Mouse (Mus musculus): Measurements from ENCODE around the gene Vps16.

Vps16 gene

DNA sequence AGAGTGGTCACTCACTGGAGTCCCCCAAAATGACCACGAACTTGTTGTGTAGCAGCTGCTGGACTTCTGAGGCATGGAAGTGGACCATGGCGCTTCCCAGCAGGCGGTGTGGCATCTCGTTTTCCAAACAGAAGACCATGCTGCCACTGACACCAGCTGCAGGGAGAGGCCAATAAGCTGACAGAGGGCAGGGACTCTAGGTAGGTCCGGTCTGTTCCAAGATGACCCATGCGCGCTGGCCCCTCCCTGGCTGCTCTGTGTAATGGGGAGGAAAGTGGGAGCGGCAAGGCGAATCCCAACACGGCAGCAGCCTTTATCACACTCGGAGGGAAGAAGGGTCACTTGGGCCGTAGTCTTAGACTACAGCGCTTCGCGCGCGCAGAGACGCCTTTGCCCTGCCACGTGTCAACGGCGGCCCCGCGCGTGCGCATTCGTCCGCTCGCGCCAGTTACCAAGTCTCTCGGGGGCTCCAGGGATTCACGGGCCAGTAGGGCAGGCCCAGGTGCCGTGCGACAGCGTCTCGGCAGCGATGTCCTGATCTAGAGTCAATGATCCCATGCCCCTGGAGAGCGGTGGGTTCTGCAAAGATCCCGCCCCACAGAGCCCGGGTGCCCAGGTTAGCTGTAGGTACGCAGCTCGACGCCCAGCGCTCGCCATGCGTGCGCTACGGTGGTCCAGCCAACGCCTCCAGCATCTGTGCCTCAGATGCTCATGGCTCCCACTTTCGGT, 578 bp upstream of the Vps16 start:
- peak; percentile 80 for DNase-seq

GRCm38 (mm10) chr2:130425112-130425511, 973 bp downstream of the Vps16 start:
- DNase-seq = no peak

DNA sequence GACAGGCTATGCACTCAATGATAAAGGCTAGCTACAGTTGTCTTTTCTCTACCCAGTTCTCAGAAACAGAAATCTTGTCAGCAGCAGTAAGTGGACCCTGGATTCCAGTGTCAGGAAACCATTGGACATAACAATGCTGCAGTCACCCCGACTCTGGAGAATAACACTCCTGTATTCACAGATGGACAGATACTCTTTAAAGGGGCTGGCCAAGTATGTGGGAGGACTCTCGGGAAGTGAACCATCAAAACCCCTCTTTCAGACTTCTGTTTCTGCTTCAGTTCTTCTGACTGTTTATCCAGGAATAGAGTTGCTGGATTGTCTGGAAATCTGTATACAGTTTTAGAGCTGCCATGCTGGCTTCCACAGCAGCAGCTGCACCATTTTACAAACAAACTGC, 5.7 kb downstream of the Vps16 start:
- no peak for DNase-seq

DNA sequence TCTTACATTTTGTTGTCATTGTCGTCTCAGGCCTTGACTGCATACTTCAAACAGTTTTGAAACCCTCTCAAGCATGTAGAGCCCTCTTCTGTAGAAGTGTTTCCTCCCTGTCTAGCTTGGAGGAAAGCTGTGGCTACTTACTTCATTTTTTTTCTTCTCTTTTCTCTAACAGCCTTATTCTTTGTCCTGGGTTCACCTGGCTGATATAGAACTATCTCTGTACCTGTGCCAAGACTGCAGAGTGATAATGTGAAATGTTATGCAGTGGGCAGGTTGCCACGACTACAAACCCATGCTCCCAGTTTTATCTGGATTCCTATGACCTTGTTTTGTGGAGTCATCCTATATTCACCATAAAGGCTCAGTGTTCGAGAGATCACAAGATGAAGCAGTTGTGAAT, 6.3 kb downstream of the Vps16 start:
- no peak for DNase-seq

DNA sequence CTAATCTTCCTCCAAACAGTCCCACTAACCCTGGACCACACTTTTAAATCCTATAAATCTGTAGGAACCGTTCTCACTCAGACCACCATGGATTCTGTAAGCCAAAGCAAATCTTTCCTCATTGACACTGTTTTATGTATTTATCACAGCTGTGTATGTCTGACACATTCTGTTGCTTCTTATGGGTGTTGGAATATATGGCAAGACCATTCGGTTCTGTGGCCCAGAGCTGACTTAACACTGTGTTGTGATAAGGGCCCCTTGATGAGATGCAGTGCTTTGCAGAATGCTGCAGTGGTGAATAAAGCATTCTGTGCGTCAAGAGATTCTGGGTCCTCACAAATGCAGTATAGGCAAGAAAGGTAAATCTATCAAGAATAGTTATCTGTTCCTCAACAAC, 8.0 kb downstream of the Vps16 start:
- DNase-seq = no peak

DNA sequence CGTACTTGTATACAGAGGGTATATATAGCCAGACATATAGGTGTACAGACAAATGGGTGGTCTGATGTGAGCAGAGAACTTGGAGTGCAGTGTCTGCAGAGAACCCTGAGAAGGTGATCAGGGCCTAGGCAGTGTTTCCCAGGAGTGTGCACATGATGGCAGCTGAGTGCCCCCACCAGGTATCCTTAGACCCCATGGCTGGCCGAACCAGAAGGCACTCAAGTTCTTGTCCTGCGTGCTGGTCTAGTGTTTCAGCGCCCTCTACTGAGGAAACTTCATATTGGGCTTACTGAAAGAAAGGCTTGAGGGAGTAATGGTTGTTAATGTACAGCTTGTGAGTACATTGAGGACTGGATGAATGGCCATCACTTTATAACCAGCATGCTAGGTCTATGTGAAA, 9.0 kb downstream of the Vps16 start:
- DNase-seq = no peak

DNA sequence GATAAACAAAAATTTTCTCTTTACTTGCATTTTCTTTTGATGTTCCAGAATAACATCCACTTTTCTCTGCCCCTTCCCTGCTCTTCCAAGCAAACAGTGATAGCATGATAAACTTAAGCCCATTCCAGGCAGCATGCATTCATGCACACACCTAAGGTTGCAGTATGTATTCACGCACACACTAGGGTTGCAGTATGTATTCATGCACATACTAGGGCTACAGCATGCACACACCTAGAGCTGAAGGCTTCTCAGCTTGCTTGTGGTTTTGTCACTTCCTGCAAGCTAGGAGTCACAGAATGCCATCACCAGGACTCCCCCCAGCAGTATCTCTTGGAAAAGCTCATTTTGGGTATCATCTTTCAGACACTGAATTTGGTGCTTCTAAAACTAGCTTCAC, 12.6 kb downstream of the Vps16 start:
- no peak for DNase-seq

- DNase-seq = no peak
These were observed 14.7 kb downstream of the Vps16 start for GRCm38 (mm10) chr2:130438861-130439260.

DNA sequence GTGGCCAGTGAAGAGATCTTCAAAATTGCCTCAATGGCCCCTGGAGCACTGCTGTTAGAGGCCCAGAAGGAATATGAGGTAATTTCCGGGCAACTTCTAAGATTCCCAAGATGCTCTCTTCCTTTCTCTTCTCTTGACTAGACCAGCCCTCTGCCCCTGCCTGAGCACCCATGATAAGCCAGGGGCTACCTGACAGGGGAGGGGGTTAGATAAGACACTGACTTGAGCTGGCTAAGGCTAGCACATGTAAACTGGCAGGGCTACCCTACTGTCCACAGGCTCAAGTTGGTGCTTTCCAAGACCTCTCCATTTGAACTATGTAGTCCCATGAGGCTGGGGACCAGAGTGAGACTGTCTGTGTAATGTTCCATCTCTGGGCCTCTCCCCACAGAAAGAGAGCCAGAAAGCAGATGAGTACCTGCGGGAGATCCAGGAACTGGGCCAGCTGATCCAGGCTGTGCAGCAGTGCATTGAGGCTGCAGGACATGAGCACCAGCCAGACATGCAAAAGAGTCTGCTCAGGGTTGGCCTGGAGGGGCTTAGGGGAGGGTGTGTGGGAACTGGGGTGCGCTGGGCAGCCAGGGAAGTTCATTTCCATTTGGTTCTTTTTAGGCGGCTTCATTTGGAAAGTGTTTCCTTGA, 15.8 kb downstream of the Vps16 start:
- DNase-seq = no peak

GRCm38 (mm10) chr2:130442162-130442561, 18.0 kb downstream of the Vps16 start:
- DNase-seq = no peak

DNA sequence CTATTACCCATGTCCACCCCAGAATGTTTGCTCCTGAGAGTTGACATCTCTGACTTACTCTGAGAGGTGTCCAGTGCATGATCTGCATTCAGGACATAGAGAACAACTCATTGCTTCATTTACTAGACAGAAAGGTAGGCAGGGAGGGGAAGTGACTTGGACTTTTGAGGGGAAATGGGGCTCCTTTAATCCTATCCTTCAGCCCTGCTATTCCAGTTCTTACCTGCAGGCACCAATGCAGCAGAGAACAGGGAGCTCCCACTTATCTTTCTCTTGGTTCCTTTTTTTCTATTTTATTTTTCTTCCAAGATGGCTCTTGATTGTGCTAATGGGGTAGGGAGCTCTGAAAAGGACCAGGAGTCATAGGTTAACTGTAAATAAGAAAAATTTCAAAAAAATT, 24.3 kb downstream of the Vps16 start:
- DNase-seq = no peak

DNA sequence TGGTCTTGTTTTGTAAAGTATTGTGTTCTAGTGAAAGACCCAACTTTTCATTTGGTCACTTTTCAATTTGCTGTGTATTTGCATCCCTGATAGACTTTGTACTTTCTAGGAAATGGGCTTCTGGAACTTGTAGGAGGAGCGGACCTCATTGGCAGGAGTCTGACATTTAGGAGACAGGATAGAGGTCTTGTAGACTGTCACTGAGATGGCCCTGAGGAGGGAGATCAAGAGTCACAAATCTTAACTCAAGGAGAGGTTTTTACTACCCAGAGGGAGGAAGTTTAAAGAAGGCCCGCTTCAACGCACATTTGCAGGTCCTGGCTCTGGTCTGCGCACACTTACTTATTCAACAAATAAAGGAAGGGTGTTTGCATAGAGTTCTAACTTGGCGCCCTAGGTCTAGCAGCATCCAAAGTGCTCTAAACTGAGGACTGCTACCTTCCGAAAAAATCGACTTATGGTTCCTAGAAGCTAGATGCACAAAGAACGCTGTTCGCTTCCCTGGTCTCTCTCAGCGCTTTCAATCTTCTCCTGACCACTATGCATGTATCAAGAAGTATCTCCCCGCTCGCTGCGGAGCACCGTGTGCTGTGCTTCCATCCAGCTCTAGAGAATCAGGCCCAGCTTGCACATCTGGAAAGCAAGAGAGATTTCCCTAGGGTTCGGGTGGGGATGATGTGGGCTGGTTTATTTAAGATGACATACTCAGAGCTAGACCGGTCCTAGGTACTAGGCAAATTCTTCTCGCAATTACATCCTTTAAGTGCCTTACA, 25.1 kb downstream of the Vps16 start:
- DNase-seq = no peak

DNA sequence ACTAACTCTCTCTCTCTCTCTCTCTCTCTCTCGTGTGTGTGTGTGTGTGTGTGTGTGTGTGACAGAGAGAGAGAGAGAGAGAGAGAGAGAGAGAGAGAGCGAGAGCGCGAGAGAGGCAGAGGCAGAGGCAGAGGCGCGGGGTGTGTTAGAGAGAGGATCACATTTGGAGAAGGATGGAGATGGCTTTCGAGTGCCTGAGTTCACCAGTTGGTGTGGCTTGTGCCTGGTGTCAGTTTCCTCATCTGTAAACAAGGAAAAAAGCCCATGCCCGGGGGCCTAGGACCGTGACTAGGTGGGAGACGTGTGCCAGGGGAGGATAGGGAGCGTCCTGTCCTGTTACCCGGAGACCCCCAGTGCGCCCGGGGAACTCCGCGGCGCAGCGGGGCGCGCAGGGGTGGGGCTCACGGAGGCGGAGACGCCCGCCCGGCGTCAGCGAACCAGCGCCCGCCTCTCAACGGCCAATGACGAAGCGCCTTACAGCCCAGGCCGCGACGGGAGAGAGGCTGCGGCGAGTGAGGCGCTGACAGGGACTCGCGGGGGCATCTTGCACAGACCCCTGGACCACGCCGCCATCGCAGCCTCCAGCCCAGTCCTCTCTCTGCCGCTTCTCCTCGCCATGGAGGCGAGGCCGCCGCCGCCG, 25.8 kb downstream of the Vps16 start, which contains the start of gene Ptpra:
Gene Ptpra, plus strand, starts transcription at position 485 of the 640 bp plus-strand sequence.
- DNase-seq = peak; percentile 87

DNA sequence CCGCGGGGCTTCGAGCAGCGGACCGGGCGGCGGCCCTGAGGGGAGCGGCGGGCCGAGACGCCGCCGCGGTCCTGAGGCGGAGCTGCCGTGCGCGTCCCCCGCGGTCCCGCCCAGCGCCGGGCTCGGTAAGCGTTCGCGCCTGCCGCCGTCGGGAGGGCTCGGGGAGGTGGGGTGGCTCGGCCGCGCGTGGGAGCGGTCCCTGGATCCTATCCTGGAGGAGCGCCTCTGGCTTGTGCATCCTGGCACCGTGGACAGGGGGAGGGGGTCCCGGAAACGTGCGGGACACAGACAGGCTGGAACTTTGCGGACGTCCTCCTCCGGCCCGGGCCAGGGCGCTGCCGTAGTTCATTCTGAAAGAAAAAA, 26.3 kb downstream of the Vps16 start:
- peak; percentile 69 for DNase-seq

- DNase-seq = no peak
These were observed 27.1 kb downstream of the Vps16 start for GRCm38 (mm10) chr2:130451086-130451726.

GRCm38 (mm10) chr2:130451727-130452090, 27.6 kb downstream of the Vps16 start:
- DNase-seq = no peak

DNA sequence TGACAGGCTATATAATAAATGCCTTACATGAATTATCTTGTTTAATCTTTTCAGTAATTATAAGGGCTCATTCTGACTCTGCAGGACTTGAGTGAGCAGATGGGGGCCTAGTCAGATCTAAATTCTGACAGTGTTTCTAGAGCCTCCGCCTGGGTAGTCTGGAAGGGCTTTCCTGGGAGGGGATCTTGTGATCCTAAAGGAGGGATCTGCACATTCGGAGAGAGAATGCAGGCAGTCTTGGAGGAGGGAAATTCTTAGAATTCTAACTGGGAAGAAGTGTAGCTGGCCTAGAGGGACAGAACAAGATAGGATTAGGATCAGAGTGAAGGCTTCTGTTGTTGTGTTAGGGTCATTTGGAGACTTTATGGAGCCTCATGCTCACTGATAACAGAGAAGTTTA, 28.1 kb downstream of the Vps16 start:
- no peak for DNase-seq

DNA sequence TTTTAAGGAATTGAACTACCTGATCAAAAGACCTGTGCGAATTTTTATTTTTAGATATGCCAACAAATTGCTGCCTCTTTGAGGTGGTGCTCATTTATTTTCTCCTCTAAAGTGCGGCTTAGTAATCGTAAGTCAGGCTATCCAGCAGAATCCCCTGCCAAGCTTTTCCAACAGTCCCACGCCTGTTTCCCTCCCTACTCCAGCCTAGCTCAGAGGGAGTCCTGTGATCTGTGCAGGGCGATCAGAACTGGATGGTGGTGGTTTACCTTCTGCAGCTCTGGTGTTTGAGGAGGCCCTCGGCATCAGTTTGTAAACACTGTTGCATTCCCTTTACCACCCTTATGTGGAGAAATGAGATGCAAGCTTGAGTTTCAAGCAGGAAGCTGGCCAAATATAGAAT, 29.3 kb downstream of the Vps16 start:
- DNase-seq = no peak

- DNase-seq = peak; percentile 52
These were observed 30.7 kb downstream of the Vps16 start for GRCm38 (mm10) chr2:130454748-130455370.

DNA sequence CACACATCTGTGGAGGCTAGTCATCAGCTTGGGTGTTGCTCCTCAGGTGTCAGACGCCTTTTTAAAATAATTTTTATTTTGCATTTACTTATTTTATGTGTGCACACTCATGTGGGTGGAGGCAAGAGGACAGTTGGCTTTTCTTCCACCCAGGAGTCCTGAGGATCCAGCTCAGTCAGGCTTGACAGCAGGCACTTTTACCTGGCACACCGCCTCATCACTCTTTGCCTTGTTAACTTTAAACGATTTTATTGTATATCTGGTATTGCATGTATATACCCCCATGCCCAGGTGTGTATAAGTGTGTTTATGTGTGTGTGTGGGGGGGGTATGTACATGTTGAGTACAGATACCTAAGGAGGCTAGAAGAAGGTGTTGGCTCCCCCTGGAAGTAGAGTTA, 33.7 kb downstream of the Vps16 start:
- DNase-seq = no peak

GRCm38 (mm10) chr2:130459576-130459975, 35.4 kb downstream of the Vps16 start:
- no peak for DNase-seq

DNA sequence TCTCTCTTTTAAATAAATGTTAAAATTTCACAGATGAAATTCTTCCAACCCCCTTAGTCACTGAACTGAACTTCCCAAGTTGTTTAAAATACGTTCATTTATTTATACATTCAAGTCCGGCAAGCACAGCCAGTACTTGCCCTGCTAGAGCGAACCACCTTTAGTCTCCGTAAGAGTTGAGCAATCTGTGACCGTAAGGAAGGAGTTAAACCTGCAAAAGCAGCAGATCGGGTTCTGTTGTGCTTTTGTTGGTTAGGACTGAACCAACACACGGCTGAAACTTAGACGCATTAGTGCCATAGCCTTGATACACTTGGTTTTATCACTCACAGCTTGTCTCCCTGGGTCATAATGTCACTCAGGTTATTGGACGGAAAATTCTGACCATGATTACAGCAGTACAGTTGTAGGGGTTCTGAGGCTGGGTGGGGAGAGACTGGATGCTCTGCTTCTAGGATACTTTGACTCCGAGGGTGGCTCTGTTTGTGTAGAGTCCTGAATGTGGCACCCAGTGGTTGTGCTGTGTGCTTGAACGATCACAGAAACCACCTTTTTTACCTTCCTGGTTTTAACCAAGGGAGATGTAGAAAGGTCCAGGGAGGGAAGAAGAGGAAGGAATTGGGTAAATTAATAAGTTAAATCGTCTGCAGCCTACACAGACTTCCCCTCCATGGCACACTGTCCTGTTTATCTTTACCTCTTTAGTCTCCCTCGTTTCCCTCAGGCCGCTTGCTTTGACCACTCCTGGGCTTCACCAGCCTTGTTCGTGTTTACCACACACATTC, 37.3 kb downstream of the Vps16 start:
- DNase-seq = no peak
